Mouse (Mus musculus) cerebellum, adult 11 months (tissue): ENCODE measurements around the gene Coro2b.
"Not testable (repeated sequence)": the region's sequence is repeated elsewhere in the genome, so short reads cannot be mapped to it uniquely, and the experiment has no call there.

Experiments used
- DNase-seq: peaks from one replicate; pipeline ENCODE4 v3.0.0; 2022

The Coro2b gene

DNA sequence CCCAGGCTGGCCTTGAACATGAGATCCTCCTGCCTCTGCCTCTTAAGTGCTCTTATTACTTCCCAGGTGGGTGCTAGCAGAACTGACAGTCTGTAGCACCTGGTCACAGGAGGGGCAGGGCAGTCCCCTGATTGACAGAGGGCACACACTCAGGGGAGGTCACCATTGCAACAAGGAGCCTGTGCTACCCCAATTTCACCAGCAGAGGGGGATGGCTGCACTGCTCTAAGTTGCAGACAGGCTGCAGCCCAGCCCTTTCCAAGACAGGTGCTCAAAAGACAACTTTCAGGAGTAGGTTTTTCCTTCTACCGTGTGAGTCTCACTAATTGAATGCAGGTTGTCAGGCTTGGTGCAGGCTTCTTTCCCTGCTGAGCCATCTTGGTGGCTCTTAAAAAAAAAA is 66.4 kb downstream of the Coro2b start:
- peak; percentile 87 for DNase-seq

DNA sequence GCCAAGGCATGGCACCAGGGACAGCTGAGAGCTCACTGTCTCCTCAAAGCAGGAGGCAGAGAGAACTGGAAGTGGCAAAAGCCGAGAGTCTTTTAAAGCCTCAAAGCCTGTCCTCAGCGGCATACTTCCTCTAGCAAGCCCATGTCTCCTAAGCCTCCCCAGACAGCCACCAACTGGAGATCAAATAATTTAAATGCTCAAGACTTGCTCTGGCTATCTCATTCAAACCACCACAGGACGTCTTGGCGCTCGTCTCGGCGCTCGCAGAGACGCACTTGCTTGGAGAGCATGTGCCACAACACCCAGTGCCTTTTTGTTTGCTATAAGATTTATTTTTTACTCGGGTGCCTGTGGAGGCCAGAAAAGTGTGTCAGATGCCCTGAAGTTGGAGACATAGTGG is 67.1 kb downstream of the Coro2b start:
- no peak for DNase-seq

DNA sequence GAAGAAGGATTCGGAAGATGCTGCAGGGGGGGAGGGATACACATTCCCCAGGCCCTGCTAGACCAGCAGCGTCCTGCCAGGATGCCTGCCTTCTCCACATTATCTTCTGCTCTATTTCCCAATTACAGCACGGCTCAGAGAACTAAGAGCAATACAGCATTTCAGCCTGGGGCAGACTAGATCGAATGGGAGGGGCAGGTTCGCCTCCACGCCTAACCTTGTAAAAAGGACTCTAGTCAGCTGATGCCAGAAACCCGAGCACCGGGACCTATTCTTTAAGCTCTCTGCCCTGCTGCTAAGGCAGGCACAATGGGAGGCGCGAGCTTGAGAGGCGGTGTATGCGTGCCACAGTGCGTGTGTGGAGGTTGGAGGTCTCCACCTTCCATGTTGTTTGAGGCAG is 67.7 kb downstream of the Coro2b start:
- DNase-seq, result peak; percentile 89

DNA sequence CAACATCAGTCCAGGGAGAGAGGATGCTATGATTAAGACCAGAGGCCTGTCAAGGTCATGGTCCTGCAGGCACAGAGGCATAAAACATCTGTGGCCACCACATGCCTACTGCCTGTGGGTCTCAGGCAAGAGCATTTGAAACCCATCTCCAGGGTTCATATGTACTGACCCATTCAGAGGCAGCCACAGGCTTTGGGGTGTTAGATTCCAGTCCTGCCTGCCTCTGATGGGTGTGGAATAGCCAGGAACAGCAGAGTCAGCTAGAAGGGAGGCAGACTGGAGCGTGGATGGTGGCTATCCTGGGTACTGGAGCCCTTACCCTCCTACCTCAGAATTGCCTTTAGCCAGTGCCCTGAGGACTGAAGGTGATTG is 69.4 kb downstream of the Coro2b start:
- DNase-seq, result no peak

DNA sequence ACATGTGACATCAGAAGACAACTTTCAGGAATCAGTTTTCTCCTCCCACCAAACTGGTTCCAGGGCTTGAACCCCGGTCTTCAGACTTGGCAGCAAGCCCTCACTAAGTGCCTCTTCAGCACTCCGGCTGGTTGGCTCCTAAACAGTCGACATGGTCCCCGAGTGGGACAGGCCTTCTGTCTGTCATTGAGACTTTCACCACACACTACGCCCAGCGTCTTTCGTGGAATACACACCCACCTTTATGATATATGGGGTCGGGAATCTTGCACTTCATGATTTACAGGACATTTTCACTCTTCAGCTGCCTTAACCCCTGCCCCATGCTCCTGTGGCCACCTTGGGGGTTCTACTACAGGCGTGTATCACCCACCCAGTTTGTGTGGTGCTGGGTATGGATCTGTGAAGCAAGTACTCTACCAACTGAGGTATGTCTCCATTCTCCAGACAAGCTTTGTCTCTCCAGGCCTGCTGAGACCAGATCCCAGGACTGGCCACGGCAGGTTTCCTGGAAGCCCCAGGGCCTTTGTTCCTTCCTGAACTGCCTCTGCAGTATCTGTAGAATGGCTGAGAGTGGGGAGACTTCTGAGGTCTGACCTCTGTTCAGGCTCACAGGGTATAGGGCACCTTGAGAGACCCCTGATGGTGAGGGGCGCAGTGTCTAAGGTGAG is 70.0 kb downstream of the Coro2b start:
- DNase-seq, result no peak

GRCm38 (mm10) chr9:62466053-62466452 is 70.8 kb downstream of the Coro2b start:
- no peak for DNase-seq

- DNase-seq, result no peak
These were observed 72.1 kb downstream of the Coro2b start for GRCm38 (mm10) chr9:62464727-62465126.

- DNase-seq, result no peak
These were observed 75.1 kb downstream of the Coro2b start for GRCm38 (mm10) chr9:62461766-62462165.

DNA sequence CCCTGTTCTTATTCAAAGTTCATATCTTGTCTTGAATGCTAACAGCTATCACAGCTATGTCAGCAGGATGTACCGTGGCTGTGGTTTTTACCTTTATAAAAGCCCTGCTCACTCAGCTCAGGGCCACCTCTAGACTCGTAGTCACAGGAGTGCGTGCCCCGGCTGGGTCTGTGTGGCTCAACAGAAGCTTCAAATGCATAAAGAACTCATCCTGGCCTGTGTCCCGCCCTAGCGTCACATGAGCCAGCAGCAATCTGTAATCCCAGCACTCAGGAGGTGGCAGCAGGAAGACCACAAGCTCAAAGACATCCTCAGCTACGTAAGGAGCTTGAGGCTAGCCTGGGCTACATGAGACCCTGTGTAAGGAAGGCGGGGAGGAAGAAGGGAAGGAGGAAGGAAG is 75.7 kb downstream of the Coro2b start:
- DNase-seq, result no peak

DNA sequence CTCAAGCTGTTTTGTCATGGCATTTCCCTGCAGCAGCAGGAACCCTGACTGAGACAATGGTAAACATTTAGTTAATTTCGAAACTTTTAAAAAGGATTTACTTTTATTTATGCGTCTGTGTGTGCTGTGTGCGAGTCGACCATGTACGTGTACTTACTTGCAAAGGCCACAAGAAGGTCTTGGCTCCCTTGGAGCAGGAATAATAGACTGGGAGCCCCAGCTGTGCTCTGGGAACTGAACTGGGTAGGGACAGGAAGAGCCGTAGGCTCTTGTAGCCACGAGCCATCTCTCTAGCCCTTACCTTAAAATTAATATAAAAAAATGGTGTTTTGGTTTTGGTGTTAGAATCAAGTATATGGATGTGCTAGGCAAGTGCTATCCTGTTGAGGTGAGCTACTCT is 76.8 kb downstream of the Coro2b start:
- no peak for DNase-seq

DNA sequence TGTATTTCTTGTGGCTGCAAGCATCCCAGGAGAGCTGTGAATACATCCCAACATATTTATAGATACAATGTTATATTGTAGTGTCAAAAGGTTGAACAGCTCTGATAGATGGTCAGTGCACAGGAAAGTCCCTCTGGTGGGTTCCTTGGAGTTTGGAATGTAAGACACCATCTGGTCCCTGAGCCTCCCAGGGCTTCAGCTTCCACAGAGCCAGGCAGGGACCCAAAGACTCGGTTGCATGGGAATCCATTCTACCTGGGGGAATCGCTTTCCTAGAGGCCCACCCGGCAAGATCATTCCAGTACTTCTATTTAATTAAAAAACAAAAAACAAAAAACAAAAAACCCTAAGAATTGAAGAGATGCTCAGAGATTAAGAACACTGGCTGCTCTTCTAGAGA is 78.4 kb downstream of the Coro2b start:
- DNase-seq, result no peak

- DNase-seq, result peak; percentile 67
These were observed 80.8 kb downstream of the Coro2b start for GRCm38 (mm10) chr9:62456015-62456414.

DNA sequence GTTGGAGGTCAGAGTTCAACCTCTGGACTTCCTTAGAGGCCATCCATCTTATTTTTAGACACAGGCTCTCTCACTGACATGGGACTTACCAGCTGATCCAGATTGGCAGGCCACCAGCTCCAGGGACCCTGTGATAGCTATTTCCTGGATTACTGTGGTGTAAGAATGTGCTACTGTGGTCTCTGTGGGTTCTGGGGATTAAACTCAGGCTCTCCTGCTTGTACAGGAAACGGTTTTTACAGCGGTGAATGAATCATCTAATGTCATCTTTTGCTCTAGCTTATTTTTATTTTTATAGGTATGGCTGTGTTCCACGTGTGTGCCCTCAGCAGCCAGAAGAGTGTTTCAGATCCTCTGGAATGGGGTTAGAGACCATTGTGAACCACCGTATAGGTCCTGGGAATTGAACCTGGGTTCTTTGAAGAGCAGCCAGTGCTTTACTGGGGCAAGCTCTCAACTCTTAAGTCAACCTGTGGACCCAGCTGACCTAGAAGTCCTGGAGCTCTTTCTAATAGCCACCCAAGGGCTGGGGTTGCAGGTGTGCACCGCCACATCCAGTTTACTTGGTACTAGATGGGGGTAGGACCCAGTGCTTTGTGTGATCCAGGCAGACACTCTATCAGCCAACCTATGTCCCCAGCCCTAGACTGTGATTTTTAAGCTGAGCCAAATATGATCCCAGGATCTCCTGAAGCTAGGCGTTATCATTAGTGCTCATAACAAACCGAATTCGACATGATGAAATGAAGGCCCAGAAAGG is 81.5 kb downstream of the Coro2b start:
- no peak for DNase-seq

DNA sequence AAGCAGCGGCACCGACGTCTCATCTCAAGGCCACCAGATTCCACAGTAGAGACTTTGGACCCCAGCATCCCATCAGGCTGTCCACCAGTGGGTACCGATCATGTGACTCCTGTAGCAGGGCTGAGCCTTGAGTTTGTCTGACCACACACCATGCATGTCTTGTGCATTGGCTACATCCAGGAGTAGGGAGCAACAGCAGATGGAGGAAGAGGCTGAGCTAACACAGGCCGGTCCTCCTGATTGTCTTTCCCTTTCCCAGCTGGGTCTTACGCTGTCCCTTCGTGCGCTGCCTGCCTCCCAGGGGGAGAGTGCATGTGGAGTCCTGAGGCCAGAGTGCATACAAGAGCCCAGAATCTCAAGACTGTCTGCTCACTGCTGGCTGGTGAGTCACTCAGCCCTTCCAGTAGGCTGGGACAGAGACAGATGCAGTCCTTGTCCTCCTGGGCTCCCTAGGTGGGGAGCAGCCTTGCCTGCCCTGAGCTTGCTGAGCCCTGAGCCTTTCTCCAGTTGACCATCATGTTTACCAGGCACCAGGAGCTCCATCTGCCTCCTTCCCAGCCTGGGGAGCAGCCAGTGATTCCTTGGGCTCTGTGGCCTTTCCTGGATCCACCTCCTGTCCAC is 84.4 kb downstream of the Coro2b start:
- no peak for DNase-seq

DNA sequence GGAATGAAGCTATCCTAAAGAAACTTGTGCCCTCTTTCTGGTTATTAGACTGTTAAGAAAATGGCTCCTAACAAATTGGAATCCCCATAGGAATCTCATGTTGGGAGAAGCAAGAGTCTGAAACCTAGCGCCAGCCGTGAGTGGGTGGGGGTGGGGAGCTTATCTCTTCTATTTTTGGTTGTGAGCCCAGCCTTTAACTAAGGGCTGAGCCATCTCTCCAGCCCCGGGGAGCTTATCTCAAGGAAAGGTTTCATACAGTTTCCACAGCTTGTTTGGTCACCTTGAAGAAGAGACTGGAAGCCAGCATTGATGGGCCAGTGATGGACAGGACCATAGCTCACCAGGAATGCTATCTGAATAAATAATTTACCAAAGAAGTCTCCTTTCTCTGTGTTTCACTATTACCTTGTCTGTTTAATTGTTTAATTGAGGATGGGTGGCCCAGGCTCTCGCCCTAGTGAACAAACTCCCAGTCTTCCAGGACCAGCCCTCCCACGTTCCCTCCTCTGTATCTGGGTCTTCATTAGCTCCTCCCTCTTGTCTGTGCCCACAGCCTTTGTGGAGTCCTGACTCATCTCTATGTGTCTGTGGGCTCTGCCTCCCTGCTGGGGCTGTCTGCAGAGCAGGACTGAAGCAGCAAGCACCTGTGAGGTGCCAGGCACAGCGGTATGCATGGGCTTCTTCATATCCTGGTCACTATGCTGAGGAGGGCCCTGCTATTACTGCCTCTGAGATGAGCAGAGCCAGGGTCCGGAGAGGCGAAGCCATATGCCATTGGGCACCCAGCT is 85.1 kb downstream of the Coro2b start:
- DNase-seq, result no peak

DNA sequence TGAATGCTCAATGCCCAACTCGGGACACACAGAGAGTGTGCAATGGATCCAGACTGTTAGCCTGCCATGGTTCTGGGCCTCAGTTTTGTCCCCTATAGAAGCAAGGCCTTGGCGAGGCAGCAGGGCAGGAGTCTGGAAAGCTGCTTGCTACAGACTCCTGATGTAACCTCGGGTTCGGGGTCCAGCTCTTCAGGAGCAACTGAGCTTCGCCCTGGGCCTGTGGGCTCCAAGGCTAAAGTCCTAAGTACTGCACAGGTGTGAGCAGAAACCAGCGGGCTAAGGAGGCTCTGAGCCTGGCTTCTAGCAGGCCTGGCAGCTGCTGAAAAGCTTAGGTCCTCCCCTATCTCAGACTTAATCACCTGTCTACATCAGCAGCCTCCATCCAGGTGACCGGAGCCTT is 86.0 kb downstream of the Coro2b start:
- DNase-seq, result no peak

DNA sequence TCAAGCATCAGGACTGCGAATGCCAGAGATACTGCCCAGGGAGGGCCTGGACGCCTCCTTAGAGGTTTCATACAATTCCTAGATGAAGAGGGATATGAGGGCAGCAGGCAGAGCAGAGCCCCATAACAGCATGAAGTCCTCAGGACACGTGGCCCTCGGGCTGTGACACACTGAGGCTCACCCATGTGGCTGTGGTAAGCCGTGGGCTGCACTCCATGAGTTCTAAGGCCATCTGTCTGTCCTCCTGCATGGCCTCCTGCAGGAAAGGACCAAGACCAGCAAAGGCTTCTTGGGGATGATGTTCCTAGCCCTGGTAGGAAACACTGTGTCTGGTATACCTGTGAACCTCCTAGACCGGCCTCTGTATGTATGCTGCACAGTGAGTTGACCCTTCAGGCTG is 86.5 kb downstream of the Coro2b start:
- DNase-seq, result no peak

DNA sequence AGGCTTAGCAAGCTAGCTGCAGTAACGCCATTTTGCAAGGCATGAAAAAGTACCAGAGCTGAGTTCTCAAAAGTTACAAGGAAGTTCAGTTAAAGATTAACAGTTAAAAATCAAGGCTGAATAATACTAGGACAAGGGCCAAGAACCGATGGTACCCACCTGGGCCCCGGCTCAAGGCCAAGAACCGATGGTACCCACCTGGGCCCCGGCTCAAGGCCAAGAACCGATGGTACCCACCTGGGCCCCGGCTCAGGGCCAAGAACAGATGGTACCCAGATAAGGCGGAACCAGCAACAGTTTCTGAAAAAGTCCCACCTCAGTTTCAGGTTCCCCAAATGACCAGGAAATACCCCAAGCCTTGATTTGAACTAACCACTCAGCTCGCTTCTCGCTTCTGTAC is 89.5 kb downstream of the Coro2b start:
- DNase-seq, result not testable (repeated sequence)

- no peak for DNase-seq
These were observed 98.1 kb downstream of the Coro2b start for GRCm38 (mm10) chr9:62438755-62439101.

DNA sequence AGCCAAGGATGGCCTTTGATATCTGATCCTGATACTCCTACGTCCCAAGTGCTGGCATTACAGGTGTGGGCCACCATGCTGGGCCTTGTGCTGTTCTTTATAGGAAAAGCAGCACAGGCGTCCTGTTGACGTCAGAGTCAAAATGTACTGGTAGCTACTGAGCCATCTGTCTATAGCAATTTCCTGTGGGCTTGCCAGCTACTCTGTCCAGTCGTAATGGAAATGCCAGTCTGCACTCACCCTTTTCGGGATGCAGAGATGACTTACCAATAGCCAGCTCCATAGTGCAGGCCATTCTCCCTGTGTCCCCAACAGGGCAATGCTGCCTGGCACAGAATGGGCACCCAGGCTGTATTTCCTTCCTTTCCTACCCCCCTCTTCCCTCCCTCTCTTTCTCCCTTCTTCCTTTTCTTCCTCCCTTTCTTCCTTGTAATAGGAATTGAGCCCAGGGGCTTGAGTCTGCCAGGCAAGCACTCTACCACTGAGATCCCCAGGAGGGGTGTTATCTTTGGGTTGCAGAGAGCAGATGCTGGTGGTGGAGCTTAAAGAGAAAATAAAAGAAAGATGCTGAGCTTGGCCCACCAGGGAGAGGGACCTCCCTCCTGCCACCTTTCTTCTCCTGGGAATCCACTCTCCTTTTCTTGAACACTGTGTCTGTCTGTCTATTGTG is 98.6 kb downstream of the Coro2b start:
- DNase-seq, result peak; percentile 62

DNA sequence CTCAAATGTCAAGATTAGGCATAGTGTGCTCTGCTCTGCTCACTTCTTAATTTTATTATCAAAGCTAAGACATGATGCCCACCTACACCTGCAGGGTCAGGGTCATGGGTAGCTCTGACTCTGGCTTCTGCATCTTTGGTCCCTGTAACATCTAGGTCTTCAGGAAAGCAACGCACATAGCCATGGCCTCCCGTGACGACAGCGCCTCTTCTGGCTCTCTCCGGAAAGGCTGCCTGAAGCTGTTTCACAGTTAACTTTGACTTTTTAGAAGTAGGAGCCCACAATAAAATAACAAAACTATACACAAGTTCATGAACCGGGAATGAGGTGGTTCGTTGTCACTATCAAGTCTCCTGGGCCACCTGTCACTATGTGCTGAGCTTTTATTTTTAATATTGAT is 99.4 kb downstream of the Coro2b start:
- DNase-seq, result no peak

DNA sequence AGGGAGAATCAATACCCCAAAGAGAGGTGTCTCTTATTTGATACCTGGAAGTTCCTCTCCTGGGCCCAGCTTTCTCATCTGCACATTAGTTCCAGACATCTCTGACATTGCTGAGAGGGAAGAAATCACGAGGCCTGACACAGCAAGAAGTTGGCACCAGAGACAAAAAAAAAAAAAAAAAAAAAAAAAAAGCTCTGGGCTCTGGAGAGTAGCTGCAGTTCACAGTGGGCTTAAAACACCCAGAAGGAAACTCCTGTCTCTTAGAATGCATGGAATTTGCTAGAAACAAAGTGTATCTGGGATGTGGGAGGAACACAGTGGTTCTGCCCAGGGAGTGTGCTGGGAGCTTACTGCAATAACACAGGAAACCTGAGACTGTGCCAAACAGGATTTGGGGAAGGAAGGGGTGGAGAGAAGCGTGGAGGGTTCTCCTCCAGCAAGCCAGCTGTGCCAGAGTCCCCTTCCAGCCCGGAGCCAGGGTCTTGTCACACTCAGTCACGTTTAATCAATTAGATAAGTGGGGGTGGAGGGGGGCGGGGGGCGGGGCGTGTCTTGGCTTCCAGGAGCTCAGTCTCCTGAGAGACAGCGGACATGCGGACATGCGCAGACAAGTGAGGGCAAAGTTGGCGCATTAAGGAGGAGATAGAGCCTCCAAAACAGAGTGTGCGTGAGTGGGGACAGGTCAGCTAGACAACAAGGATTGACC is 101.1 kb downstream of the Coro2b start:
- DNase-seq, result no peak
